Mouse (Mus musculus) olfactory bulb, adult 2 months (tissue): Measurements from ENCODE around the gene Lmtk3.

Experiments used
- CTCF ChIP-seq: fragments of 200-500 bp; IDR thresholded peaks from 2 replicates; pipeline ENCODE4 v1.5.1; 2012; ENCODE audit warnings: low read depth, mild to moderate bottlenecking, low read length, moderate library complexity; ENCODE audit not compliant: insufficient read depth
- POLR2A ChIP-seq: fragments of 200-500 bp; IDR thresholded peaks from 2 replicates; pipeline ENCODE4 v1.6.1; 2012; ENCODE audit warnings: mild to moderate bottlenecking, low read depth, low read length, moderate library complexity; ENCODE audit not compliant: insufficient read depth

DNA sequence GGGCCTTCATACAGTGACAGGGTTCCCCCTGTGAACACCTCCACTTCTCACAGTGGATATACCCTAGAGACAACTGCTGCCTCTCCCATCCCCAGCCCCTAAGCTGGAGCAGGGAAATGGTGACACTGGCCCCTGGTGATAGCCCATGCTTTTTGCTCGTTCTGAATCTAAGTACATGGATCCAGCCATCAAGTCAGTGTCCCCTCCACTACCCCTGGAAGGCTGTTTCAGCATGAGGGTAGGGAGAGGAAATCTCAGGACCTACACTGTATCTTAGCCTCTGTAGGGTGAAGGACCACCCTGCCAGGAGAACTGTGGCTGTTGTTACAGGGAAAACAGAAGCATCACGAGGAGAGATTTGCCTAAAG is 32.4 kb downstream of the Lmtk3 start:
- TF ChIP-seq CTCF (no peak), POLR2A (no peak)
